Comparison of ENCODE assay signal across 12 mouse cellular contexts in genomic region chr16:91851456-91852231, GRCm38 (mm10).
DNase-seq lines count a peak whose midpoint lies in the region; ATAC-seq lines count a peak whose summit lies in the region.
"Had no signal": no experiment of that assay in that cellular context is flagged by ENCODE, and none has a peak within 500 bp of the region (broad histone marks: within the 10 kb centered on the region; RNA-seq: fewer than 3 reads in every experiment).

No protein-coding gene starts in this region.

- peaks cover 34% of the 10 kb centered on the region for H3K4me1 ChIP-seq in heart, embryonic 13.5 days
- H3K4me1 ChIP-seq in megakaryocyte, embryonic 14.5 days: peaks cover 44% of the 10 kb centered on the region
- peaks cover 4% of the 10 kb centered on the region; the same call in 1 of the 2 replicates for H3K4me1 ChIP-seq in liver, embryonic 15.5 days (replicated peaks)

- H3K4me3 ChIP-seq in heart, embryonic 13.5 days: no peak overlapping the region
- H3K4me3 ChIP-seq in megakaryocyte, embryonic 14.5 days (replicated peaks): peak overlapping the region; percentile 54
- H3K4me3 ChIP-seq in liver, embryonic 15.5 days (replicated peaks): no peak overlapping the region
- H3K4me3 ChIP-seq: limb, embryonic 15.5 days had no signal

- H3K4me2 ChIP-seq in heart, embryonic 13.5 days: no peak overlapping the region
- no peak overlapping the region for H3K4me2 ChIP-seq in liver, embryonic 15.5 days
- H3K4me2 ChIP-seq: limb, embryonic 15.5 days had no signal

- 0 out of 2 replicates have a peak overlapping the region, but pooled peaks have one; percentile 1 for H3K27ac ChIP-seq in heart, embryonic 13.5 days (replicated peaks)
- no peak overlapping the region for H3K27ac ChIP-seq in liver, embryonic 15.5 days (replicated peaks)
- H3K27ac ChIP-seq: limb, embryonic 15.5 days had no signal

- H3K9me3 ChIP-seq in heart, embryonic 13.5 days: no peaks in the 10 kb centered on the region
- no peaks in the 10 kb centered on the region; the same call in 1 of the 2 replicates for H3K9me3 ChIP-seq in megakaryocyte, embryonic 14.5 days
- H3K9me3 ChIP-seq in liver, embryonic 15.5 days (replicated peaks): no peaks in the 10 kb centered on the region
- H3K9me3 ChIP-seq: limb, embryonic 15.5 days had no signal

- 65% methylated on average over 19 of the region's 19 CpGs for WGBS in heart, embryonic 13.5 days
- 58% methylated on average over 19 of the region's 19 CpGs for WGBS in liver, embryonic 15.5 days (ENCODE audit: insufficient replicate concordance)

- H3K9ac ChIP-seq in heart, embryonic 13.5 days: peak overlapping the region; percentile 3; the same call in 1 of the 2 replicates
- no peak overlapping the region for H3K9ac ChIP-seq in liver, embryonic 15.5 days
- H3K9ac ChIP-seq: limb, embryonic 15.5 days had no signal

- peak; percentile 74 for DNase-seq in adrenal gland, adult 2 months
- no peak for DNase-seq in adrenal gland, adult 8-10 months
- DNase-seq in heart, adult 8-10 months (ENCODE audit: low spot score): no peak
- no peak for DNase-seq in cerebellum, postnatal 10 days
- DNase-seq: lung, postnatal 4 days; thymus, postnatal 14 days had no signal

- no peaks in the 10 kb centered on the region for H3K27me3 ChIP-seq in heart, embryonic 13.5 days (replicated peaks)
- H3K27me3 ChIP-seq in megakaryocyte, embryonic 14.5 days (replicated peaks): peaks cover 75% of the 10 kb centered on the region
- peaks cover 13% of the 10 kb centered on the region for H3K27me3 ChIP-seq in liver, embryonic 15.5 days
- H3K27me3 ChIP-seq: limb, embryonic 15.5 days had no signal

- H3K36me3 ChIP-seq in heart, embryonic 13.5 days: peaks cover 87% of the 10 kb centered on the region
- H3K36me3 ChIP-seq in megakaryocyte, embryonic 14.5 days (replicated peaks; ENCODE audit: low read length): peaks cover 93% of the 10 kb centered on the region
- H3K36me3 ChIP-seq in liver, embryonic 15.5 days (replicated peaks): peaks cover 91% of the 10 kb centered on the region

- ATAC-seq in heart, embryonic 13.5 days (ENCODE audit: extremely low read depth, insufficient number of reproducible peaks, low FRiP score, low TSS enrichment): no peak
- no peak for ATAC-seq in megakaryocyte, adult 5-6 weeks (ENCODE audit: poor library complexity, severe bottlenecking)
- 0 out of 2 replicates have a peak, but pooled peaks have one; percentile 19 for ATAC-seq in liver, embryonic 15.5 days (ENCODE audit: insufficient read depth)
- ATAC-seq: intestine, embryonic 16.5 days had no signal
